Mouse (Mus musculus) hematopoietic stem cell, adult 5-6 weeks (primary cell): ENCODE data around the gene Mpo. TPM values are rescaled to one million over a fixed set of nuclear protein-coding genes. Genes with fewer than 3 reads are reported as not detected.

Experiments
- ATAC-seq, 2 experiments: fragments of 125-278 bp in 1 of 2; replicated peaks in 1 of 2; 2 replicates each; pipeline ENCODE4 v1.8.0; 2016 to 2017; ENCODE audit warnings: inconsistent platforms in 2 of 2, mild to moderate bottlenecking in 2 of 2, moderate number of reproducible peaks in 2 of 2, low read depth in 1 of 2, moderate TSS enrichment in 1 of 2; ENCODE audit not compliant: low FRiP score in 2 of 2, poor library complexity in 2 of 2, severe bottlenecking in 2 of 2, insufficient read depth in 1 of 2, low TSS enrichment in 1 of 2
- total RNA-seq: library from RNA; stranded (forward); fragments of 172-1452, 232-1000 nt; gene quantifications from 2 replicates; pipeline ENCODE4 v1.2.3, GENCODE M21; 2017

The Mpo gene
- total RNA-seq, 1 experiment from 2014 or later, result 288 TPM

DNA sequence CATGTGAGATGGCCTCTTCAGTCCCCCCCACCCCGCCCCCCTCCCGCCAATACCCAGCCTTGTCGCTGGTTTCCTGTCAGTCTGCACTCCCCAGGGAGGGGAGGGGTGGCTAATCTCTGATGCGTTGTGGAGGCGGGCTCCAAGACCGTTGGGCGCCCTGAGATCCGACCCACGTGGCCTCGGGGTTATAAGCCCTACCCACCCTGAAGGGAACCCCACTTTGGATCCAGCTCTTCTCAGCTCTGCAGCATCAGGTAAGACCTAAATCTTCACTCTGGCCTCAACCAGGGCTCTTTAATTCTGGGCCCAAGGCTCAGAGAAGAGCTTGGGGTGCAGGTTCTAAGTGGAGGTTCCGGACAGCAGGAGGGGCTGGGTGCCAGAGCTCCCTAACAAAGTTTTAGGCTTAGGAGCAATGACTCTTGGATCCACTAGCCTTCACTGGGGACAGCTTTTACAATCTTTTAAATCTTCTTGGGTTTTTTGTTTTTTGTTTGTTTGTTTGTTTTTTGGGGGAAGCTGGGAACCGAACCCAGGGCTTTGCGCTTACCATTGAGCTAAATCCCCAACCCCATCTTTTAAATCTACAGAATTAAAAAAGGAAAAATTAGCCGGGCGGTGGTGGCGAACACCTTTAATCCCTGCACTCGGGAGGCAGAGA lies 37.9 kb upstream of the Mpo start:
- peak; percentile 51 to 57 for ATAC-seq

DNA sequence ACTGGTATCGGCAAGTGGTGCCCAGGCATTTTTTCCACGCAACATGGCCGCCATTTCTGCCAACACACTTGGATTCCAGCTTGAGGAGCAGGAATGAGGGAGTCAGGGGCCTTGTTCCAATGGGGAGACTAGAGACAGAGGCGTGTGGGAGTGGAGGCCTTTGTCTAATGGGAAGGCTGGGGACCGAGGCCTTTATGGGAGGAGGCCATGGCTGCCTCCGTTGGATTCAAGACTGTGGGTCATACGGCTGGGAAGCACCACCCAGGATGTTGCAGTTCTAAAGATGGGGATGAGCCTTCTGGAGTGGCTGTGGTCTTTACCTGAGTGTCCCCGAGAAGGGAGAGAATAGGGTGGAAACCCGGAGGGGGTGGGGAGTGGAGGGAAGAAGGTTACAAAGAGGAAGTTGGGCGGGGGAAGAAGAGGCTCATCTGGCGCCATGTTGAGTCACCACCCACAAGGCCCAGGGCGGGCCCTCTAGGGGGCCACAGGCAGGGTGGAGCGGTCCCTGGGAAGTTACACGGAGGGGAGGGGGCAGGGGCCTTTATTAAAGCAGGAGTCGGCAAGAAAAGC lies 37.0 kb upstream of the Mpo start:
- peak; percentile 7 to 10; a peak in 1 of 4 replicates for ATAC-seq

DNA sequence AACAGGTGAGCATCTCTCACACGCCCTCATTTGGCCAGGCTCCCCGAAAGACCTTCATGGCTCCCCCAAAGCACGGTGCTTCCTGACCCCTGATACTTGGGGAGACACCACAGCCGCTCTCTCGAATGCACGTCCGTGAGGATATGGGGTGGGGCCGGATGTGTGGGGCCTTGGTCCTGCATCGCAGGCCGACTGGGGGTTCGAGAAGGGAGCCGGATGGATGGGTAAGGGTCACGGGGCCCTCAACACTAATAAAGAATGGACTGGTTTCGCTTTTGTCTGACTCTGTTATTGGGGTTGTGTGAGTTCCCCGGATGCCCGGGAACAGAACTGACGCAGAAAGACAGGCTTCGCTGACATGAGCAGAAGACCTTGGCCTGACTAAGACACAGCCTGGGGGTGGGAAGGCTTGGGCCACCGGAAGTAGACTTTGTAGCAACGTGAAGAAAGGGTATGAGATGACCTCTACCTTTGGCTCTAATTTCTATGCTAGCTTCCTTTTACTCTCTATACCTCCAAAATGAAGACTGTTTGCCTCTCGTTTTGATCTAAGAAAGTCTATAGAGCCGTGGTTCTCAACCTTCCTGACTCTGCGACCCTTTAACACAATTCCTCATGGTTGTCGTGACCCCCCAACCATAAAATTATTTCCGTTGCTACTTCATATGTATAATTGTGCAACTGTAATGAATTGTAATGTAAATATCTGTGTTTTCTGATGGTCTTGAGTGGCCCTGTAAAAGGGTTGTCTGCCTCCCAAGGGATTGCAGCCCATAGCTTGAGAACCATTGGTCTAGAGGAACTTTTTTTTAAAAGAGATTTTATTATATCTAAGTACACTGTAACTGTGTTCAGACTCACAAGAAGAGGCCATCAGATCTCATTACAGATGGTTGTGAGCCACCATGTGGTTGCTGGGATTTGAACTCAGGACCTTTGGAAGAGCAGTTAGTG lies 36.1 kb upstream of the Mpo start:
- no peak for ATAC-seq

DNA sequence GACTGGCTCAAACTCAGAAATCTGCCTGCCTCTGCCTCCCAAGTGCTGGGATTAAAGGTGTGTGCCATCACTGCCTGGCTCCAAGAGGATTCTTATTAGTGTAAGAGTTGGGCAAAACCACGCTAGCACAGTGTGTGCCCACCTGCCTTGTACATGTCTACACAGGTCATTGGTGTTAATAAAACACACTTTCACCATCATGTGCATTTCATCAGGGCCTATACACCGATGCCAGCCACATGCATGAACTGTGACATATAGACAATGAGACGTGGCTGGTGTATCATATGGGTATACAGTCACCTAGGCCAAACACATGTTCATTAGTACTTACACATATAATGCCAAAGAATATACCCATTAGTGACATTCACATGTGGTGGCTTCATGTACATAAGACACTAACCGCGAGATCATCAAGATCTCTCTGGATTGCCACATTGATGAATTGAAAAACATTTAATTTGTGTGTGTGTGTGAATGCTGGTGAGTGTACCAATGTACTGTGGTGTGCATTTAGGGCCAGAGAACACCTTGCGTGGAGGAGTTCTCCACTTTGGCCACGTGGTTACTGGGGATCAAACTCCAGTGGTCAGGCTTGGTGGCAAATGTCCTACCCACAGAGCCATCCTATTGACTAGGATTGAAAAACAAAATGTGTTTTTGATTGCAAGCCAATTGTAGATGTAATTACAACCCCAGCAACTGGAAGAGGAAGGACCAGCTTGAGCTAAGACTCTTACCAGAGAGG lies 35.0 kb upstream of the Mpo start:
- ATAC-seq, result no peak

DNA sequence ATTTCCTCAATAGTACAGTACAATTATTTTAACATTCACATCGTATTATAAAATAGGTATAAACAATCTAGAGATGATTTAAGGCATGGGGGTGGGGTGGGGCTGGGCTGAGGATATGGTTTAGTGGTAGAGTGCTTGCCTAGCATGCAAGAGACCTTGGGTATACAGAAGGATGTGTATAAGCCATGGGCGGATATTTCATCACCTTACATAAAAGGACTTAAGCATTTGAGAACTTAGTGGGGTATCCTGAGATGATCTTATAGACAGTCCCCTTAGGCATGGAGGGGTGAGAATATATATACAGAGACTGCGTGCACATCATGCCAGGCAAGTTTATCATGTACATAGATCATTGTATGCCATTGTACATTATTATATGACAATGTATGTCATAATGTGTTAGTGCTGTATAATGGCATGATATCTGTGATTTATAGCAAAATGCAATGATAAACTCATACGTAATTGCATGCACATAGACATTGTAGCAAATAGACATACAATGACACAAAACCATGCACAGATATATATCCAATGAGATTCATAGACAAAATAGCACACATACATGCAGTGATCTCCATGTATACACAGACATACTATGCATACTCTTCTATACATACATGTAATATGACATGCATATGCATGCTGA lies 34.3 kb upstream of the Mpo start:
- no peak; a peak in 1 of 4 replicates for ATAC-seq

DNA sequence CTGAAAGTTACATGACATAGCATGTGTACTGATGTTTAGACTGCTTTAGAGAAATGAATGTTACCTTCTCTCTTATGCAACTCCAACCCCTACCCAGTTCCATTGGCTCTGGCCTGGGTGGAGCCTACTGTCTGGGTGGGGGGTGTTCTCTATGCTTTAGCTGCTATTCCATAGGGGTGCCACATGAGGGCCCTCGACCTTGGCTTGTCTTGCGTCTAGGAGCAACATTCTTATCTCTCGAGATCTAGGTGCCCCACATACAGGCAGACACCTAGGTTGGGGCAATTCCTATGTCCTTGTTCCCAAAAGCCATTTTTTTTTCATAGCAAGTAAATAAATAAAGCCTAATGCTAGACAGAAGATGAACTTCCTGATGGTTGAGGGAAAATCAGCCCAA lies 33.8 kb upstream of the Mpo start:
- ATAC-seq, result peak; percentile 10 to 31; a peak in 3 of 4 replicates

DNA sequence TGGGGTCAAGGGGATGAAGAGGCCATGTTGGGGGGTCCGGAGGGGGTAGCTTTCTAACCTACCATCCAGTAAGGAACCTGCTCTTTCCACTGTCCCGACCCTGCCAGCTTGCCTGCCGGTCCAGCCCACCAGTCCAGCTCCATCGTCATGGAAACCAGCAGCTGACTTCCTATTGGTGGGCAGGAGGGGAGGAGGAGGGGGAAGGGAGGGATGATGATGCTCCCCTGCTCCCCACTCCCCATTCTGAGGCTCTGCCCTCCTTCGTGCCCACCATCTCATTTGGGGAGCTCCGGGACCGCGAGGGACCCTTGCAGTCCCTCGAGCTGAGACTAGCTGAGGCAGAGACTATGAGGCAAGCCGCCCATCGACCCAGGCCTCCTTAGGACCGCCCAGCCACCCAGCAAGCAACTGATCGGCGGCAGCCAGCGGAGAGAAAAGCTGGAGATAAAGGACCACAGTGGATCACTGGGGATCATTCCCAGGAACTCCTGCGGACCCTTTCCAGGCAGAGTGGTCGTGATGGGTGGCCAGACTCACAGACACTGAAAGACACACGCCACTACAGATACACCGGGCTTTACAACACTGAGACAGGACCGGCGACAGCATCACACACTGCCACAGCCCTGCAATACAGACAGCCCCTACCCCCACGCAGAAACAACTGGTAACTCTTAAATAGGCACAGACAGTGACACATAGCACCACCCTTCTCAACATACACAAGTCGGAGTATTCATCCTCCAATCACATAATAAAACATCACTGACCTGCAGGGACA lies 32.9 kb upstream of the Mpo start, which contains the start of gene Tspoap1:
Gene Tspoap1, plus strand, starts transcription at position 241 of the 781 bp plus-strand sequence.
- no peak; a peak in 1 of 4 replicates for ATAC-seq

DNA sequence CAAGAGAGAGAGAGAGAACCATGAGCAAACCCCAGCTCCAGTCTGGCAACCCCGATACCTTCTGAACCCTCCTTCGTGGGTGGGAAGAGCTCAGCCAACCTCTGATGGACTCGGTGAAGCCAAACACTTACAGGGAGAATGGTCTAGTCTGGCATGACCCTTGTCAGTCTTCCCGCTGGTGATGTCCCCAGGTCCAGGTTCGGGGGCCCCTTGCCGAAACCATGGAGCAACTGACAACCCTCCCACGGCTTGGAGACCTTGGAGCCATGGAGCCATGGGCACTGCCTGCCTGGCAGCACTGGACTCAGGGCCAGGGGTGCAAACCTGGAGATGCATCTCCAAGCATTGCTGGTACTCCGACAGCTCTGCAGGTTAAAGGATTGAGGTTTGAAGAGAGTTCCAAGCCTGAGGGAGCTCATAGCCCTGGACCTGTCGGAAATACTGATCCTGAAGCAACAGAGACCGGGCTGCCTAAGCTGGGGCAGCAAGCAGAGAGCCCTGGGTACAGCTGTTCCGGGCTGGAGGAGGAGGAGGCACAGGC lies 32.1 kb upstream of the Mpo start:
- no peak for ATAC-seq

DNA sequence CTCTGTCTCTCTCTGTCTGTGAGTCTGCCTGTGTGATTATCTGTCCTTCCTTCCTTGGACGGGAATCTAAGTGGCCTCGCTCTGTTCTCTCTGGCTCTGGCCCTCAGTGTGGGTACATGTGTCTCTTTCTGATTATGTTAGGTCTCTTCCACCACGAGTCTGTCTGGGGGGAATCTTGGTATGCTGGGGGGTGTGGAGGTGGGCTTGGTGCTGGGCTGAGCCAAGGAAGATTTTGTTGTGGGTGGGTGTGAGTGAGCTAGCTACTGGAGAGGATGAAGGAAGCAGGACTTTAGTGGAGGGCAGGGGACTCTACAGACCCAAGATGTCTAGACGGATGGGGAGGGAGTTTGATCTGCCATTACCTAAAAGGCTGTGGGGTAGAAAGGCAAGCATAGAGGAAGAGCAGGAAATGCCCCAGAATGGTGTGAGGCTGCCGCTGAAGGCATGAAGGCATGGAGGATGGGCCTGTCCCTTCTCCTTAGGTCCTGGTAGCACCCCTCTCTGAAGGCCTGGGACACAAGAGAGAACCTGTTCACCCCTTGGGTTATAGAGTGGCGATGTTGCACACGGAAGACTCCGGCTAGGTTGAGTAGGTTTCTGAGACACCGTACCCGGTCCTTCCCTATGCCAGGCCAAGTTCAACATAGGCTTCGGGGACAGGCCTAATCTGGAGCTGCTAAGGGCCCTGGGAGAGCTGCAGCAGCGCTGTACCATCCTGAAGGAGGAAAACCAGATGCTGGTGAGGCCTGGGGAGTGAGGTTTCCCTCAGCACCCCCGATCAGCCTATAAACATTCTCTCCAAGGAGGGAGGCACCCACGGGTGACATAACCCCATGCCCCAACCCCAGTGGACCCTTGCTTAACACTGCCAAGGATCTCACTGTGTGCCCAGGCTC lies 31.3 kb upstream of the Mpo start:
- no peak for ATAC-seq

DNA sequence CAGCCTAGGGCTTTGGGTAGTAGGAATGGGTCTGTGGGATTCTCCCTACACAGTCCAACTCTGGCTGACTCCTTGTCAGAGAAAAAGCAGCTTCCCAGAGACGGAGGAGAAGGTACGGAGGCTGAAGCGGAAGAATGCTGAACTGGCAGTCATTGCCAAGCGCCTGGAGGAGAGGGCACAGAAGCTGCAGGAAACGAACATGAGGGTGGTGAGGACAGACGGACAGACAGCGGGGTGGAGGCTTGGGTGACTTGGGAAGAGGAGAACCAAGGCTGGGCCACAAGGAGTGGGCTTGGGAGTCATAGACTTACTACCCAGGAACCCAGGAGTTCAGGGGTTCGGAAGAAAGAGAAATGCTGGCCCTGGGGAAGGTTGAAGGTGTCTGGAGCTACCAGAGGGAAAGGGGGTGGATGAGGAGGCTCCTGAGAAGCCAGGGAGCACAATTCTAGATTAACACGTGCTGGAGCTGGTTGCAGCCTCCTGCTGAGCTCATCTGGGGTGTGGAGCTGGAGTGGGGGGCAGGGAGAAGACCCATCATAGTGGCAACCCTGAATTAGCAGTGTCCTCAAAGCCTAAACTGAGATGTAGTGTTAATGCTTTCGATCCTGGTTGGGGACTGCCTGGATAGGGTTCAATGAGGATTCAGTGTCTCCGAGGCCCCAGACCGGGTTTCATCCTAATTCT lies 30.5 kb upstream of the Mpo start:
- no peak for ATAC-seq

DNA sequence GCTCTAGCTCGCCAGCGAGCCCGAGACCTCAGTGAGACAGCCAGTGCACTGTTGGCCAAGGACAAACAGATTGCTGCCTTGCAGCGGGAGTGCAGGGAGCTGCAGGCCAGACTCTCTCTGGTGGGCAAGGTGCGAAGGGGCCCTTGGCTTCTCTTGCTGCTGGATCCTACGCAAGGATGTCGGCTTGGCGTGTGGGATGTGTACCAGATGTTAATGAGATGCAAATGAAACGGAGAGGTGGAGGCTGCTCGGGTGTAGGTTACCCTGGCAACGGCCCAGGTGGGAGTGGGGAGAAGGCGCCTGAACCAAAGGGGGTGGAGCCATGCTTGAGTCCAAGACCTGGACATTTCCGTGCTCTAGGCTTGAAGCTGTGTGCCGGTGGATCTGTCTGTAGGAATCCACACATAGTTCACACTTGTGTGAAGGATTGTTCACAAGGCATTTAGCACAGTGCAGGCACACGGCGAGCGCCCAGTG lies 29.8 kb upstream of the Mpo start:
- ATAC-seq, result no peak

DNA sequence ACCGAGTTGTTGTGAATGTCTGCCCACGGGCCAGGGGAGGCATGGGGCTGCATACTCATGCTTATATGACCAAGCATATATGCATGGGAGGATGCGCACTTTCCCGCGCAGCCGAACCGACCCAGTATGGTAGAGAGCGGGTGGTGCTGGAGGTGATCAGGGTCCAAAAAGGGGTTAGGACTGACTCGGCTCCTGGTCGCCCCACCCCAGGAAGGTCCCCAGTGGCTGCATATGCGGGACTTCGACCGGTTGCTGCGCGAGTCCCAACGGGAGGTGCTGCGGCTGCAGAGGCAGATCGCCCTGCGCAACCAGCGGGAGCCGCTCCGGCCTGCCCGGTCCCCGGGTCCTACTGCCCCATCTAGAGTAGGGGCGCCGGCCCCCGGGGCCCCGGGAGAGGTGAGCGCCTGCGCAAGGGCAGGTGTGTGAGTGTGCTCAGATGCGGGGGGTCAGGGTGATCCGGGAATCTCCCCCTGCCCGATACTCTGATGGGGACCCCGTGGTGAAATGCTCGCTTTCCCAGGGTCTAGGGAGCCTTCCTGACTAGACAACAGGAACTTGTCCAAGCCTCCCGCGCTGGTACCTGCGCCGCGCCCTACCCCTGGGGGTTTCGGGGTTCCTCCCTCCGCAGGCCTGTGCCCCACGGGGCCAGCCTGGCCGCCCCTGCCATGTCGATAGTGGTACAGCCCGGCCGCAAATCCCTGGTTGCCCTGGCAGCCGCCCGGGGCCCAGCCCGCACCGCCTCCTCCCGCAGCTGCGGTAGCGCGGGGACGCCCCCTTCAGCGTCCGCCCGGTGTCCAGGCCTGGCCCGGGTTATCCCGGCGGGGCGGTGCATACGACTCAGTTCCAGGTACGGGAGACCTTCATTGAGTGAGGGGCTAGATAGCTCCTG lies 29.1 kb upstream of the Mpo start:
- ATAC-seq, result no peak

DNA sequence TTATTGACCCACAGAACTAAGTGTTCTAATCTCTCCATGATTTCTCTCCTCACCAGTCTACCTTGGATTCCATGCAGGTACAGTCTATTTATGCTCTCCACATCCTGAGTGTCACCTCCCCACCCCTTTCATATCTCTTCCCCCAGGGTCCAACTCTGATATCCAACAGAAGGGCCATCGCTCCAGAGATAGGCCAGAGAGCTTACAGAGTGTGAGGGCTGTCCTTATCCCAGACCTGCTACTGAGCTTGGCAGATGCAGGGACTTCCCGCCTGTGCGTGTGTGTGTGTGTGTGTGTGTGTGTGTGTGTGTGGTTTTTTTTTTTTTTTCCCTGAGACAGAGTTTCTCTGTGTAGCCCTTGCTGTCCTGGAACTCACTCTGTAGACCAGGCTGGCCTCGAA lies 24.6 kb upstream of the Mpo start:
- no peak for ATAC-seq

DNA sequence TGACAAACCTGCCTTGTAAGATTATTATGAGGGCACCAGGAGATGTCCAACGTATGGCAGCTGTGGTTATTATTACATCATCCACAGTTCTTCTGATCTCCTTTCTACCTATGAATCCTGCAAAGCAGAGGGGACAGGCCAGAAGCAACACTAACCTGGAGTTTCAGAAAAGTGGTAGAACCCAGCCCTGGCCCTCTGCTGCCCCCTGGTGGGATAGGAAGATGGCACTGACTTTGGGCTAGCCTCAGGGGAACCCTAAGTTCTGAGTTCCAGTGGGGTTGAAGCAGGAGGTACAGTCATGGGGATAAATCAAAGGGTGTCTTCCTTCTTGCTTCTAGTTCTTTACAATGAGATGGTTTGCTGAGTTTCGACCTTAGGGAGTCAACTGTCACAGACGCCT lies 22.4 kb upstream of the Mpo start:
- ATAC-seq, result peak; percentile 81 to 86
